Mouse (Mus musculus) CD8-positive naive resting alpha-beta T cell, adult 2 months (primary cell): ENCODE data around the gene Kdr.

Source experiments
- DNase-seq, 2 experiments: peaks; one replicate each; pipeline ENCODE4 v3.0.0; 2022; ENCODE audit warnings: low read depth in 2 of 2, low spot score in 2 of 2

Kdr gene

GRCm38 (mm10) chr5:75919601-75920000 is 58.7 kb downstream of the Kdr start:
- DNase-seq, result no peak

GRCm38 (mm10) chr5:75918139-75918538 is 60.1 kb downstream of the Kdr start:
- no peak for DNase-seq

GRCm38 (mm10) chr5:75917231-75917630 is 61.0 kb downstream of the Kdr start:
- no peak for DNase-seq

- no peak for DNase-seq
Observed at GRCm38 (mm10) chr5:75906102-75906501, 72.2 kb downstream of the Kdr start.

- DNase-seq, result no peak
Observed at GRCm38 (mm10) chr5:75900231-75900920, 77.9 kb downstream of the Kdr start.

- DNase-seq, result no peak
Observed at GRCm38 (mm10) chr5:75895351-75895750, 82.9 kb downstream of the Kdr start.

GRCm38 (mm10) chr5:75892956-75893471 is 85.2 kb downstream of the Kdr start:
- DNase-seq, result no peak
